Mouse (Mus musculus) liver, postnatal 0 days (tissue): ENCODE measurements around the gene Lrrc41. TPM values are rescaled to one million over a fixed set of nuclear protein-coding genes. Genes with fewer than 3 reads are reported as not detected.

Experiments
- ATAC-seq: fragments of 200-750 bp; cut with Nextera tagmentation; 2 replicates; pipeline ENCODE4 v1.8.0; 2017; ENCODE audit warnings: mild to moderate bottlenecking, moderate library complexity
- DNase-seq: peaks from one replicate; pipeline ENCODE4 v3.0.0-alpha.2; 2016
- H3K27ac ChIP-seq: fragments of 300-500 bp; sonication (generic); 2 replicates; pipeline ENCODE4 v1.5.1; 2014; ENCODE audit warnings: antibody characterized with exemption, moderate library complexity, mild to moderate bottlenecking, low read depth
- H3K27me3 ChIP-seq: fragments of 300-500 bp; sonication (generic); 2 replicates; pipeline ENCODE4 v1.6.1; 2014; ENCODE audit warnings: low read length, control low read depth, mixed read lengths; ENCODE audit not compliant: insufficient read depth
- H3K36me3 ChIP-seq: fragments of 300-500 bp; sonication (generic); replicated peaks from 2 replicates; pipeline ENCODE4 v1.6.1; 2014; ENCODE audit warnings: mild to moderate bottlenecking, control low read depth, low read length, moderate library complexity, mixed read lengths; ENCODE audit not compliant: insufficient read depth
- H3K4me1 ChIP-seq: fragments of 300-500 bp; sonication (generic); 2 replicates; pipeline ENCODE4 v1.6.1; 2014; ENCODE audit warnings: antibody characterized with exemption, mild to moderate bottlenecking, control low read depth; ENCODE audit not compliant: insufficient read depth
- H3K4me2 ChIP-seq: fragments of 300-500 bp; sonication (generic); 2 replicates; pipeline ENCODE4 v1.6.1; 2014; ENCODE audit warnings: low read depth, mild to moderate bottlenecking, low read length, moderate library complexity, mixed read lengths
- H3K4me3 ChIP-seq: fragments of 300-500 bp; sonication (generic); 2 replicates; pipeline ENCODE4 v1.5.1; 2014; ENCODE audit warnings: low read depth, low read length
- H3K9ac ChIP-seq: fragments of 300-500 bp; sonication (generic); replicated peaks from 2 replicates; pipeline ENCODE4 v1.6.1; 2014; ENCODE audit warnings: mild to moderate bottlenecking, moderate library complexity
- H3K9me3 ChIP-seq: fragments of 300-500 bp; sonication (generic); 2 replicates; pipeline ENCODE4 v1.6.1; 2016; ENCODE audit warnings: mild to moderate bottlenecking, control low read depth, low read length, mixed read lengths
- CTCF ChIP-seq: sonication (generic); IDR thresholded peaks from 2 replicates; pipeline ENCODE4 v1.5.1; 2016; ENCODE audit warnings: antibody characterized with exemption, low read depth
- EP300 ChIP-seq: IDR thresholded peaks from 2 replicates; pipeline ENCODE4 v1.6.1; 2016; ENCODE audit warnings: antibody characterized with exemption, low read depth, mild to moderate bottlenecking
- WGBS: fragments of 180-500 bp; shearing (Covaris S2); extraction: QIAGEN DNeasy Blood & Tissue Kit; methylation state at CpG from one replicate; pipeline ENCODE4 v1.1.7; 2014; ENCODE audit not compliant: insufficient replicate concordance; 5-methylcytosine and 5-hydroxymethylcytosine counted together
- polyA plus RNA-seq: library from polyadenylated mRNA; unstranded; fragments of >200 nt; fragmentation: Nextera tagmentation; extraction: Ambion mirVana; gene quantifications from 2 replicates; pipeline ENCODE4 v1.2.1, GENCODE M21; 2015

Gene Lrrc41
- polyA plus RNA-seq, 1 experiment from 2014 or later: 23.3 TPM

GRCm38 (mm10) chr4:116059012-116059726 is 15.9 kb upstream of the Lrrc41 start:
- DNase-seq: no peak
- Histone ChIP-seq H3K4me1 (peaks cover under 1% of the 10 kb centered on the region; the same call in 1 of the 2 replicates), H3K9ac (no peak overlapping the region), H3K4me3 (no peak overlapping the region), H3K36me3 (no peaks in the 10 kb centered on the region), H3K9me3 (no peaks in the 10 kb centered on the region), H3K4me2 (no peak overlapping the region), H3K27ac (no peak overlapping the region), H3K27me3 (no peaks in the 10 kb centered on the region)
- WGBS: 66% methylated on average over 5 of the region's 5 CpGs
- no peak for ATAC-seq
- TF ChIP-seq EP300: no peak

DNA sequence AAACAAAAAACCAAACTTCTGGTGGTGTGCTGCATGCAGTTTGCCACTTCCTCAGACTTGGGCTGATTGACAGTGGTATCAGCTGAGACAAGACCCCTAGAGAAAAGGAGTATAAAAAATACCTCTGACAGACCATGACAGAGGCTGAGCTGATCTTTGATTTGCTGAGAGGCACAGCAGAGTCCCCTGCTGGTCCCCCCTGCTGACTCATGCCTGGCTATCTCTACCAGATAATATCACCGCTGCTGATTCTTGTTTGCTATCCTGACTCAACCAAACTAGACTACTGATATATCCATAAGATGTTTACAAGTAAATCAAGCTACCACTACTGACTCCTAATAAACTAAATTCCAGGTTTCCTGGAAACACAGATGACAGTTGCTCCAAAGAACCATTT is 11.2 kb upstream of the Lrrc41 start:
- no peaks in the 10 kb centered on the region for H3K27me3 ChIP-seq
- no peak overlapping the region for H3K4me3 ChIP-seq
- peaks cover 25% of the 10 kb centered on the region for H3K36me3 ChIP-seq
- no peak for TF ChIP-seq CTCF
- no peak for TF ChIP-seq EP300
- H3K4me2 ChIP-seq: no peak overlapping the region
- ATAC-seq: no peak
- no peak overlapping the region for H3K9ac ChIP-seq
- H3K27ac ChIP-seq: no peak overlapping the region
- no peaks in the 10 kb centered on the region for H3K9me3 ChIP-seq
- H3K4me1 ChIP-seq: no peaks in the 10 kb centered on the region
- 13% methylated on average over 1 of the region's 1 CpGs for WGBS
- no peak for DNase-seq

DNA sequence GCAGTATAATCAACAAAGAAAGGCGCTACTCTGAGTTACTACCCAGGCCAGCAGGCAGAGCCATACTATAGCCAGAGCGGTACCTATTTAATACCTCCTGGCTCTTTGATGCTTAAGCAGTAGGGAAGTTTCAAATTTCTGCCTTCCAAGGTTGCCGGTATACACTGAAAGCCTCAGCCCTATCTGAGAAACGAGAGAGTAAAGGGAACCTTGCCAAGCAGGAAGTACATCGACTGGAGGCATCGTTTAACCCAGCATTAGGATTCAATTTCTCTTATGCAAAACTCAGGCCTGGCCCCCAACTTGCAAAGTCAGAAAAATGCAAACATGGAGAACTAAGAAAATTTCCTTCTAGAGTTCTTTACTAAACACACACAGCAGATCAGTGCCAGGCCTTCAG is 5.0 kb upstream of the Lrrc41 start:
- WGBS: 66% methylated on average over 6 of the region's 6 CpGs
- ATAC-seq (no peak), DNase-seq (no peak)
- Histone ChIP-seq H3K27me3 (no peaks in the 10 kb centered on the region), H3K9me3 (no peaks in the 10 kb centered on the region), H3K36me3 (peaks cover 40% of the 10 kb centered on the region), H3K9ac (no peak overlapping the region), H3K4me1 (peaks cover 7% of the 10 kb centered on the region; the same call in 1 of the 2 replicates), H3K27ac (no peak overlapping the region), H3K4me3 (no peak overlapping the region), H3K4me2 (no peak overlapping the region)
- TF ChIP-seq EP300 (no peak), CTCF (no peak)

GRCm38 (mm10) chr4:116073146-116073545 is 1.9 kb upstream of the Lrrc41 start:
- no peak for TF ChIP-seq EP300
- peak; percentile 65 for TF ChIP-seq CTCF
- H3K9ac ChIP-seq: peak overlapping the region; percentile 45
- H3K27me3 ChIP-seq: no peaks in the 10 kb centered on the region
- H3K4me2 ChIP-seq: peak overlapping the region; percentile 80
- H3K36me3 ChIP-seq: peaks cover 23% of the 10 kb centered on the region
- H3K4me3 ChIP-seq: peak overlapping the region; percentile 66
- no peaks in the 10 kb centered on the region for H3K9me3 ChIP-seq
- ATAC-seq: no peak
- 49% methylated on average over 4 of the region's 4 CpGs for WGBS
- DNase-seq: no peak
- H3K4me1 ChIP-seq: peaks cover 20% of the 10 kb centered on the region
- H3K27ac ChIP-seq: no peak overlapping the region

GRCm38 (mm10) chr4:116074145-116074675 is 859 bp upstream of the Lrrc41 start:
- Histone ChIP-seq H3K4me2 (peak overlapping the region; percentile 80), H3K27ac (peak overlapping the region; percentile 99), H3K4me1 (peaks cover 20% of the 10 kb centered on the region), H3K4me3 (peak overlapping the region; percentile 66), H3K36me3 (peaks cover 12% of the 10 kb centered on the region), H3K9ac (peak overlapping the region; percentile 96), H3K9me3 (no peaks in the 10 kb centered on the region), H3K27me3 (no peaks in the 10 kb centered on the region)
- WGBS: under 1% methylated on average over 8 of the region's 8 CpGs
- no peak for TF ChIP-seq EP300
- TF ChIP-seq CTCF: peak; percentile 67
- ATAC-seq: no peak
- DNase-seq: no peak

GRCm38 (mm10) chr4:116075631-116076368 is 731 bp downstream of the Lrrc41 start:
- Histone ChIP-seq H3K4me3 (peak overlapping the region; percentile 66), H3K9me3 (no peaks in the 10 kb centered on the region), H3K27me3 (no peaks in the 10 kb centered on the region), H3K9ac (peak overlapping the region; percentile 96), H3K4me1 (peaks cover 20% of the 10 kb centered on the region), H3K36me3 (peaks cover 9% of the 10 kb centered on the region; the same call in 1 of the 2 replicates), H3K27ac (peak overlapping the region; percentile 99), H3K4me2 (peak overlapping the region; percentile 80)
- under 1% methylated on average over 71 of the region's 77 CpGs for WGBS
- TF ChIP-seq CTCF (peak; percentile 44), EP300 (no peak)
- ATAC-seq: peak; percentile 68
- peak; percentile 82 for DNase-seq
